Mouse (Mus musculus) c-Kit-positive CD71-negative TER-119-negative erythroid progenitor cells, embryonic 14.5 days (primary cell): ENCODE data around the gene Zfp82.

Experiments
- DNase-seq: peaks from one replicate; pipeline ENCODE4 v3.0.0-alpha.2; 2013; ENCODE audit warnings: low read depth

The Zfp82 gene

DNA sequence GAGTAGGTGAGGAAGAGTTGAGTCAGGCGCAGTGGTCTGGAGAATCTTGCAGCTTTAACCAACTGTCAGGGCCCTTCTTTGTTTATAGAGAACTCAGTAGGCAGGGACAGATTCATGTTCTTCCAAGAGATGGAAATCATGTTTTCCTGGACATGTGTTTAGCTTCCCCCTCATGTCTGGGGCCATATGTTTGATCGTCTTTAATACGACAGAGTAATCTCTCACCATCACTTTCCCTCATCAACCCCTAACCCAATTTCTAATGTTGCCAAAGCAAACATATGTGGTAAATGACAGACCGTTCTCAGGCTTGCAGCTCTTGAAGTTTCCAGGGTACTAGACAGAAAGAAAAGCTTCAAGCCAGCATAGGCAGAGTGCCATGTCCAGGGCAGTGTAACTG is 24.6 kb downstream of the Zfp82 start:
- DNase-seq, result no peak

DNA sequence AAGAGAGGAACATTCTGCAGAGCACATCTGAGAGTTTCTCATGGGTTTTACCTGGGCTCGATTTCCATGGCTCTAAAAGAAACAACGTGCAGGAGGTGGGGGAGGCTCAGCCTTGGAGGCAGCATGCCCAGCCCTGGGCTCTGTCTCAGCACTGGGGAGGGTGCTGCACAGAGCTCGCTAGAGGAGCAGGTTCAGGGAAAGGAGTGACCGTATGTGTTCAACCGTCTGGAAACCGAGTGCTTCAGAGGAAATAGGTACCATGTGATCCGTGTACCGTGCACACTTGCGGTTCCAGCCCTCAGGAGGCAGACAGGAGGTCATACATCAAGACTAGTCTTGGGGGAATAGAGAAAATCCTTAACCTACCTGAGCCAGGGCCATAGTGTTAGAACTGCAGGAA is 28.3 kb downstream of the Zfp82 start:
- DNase-seq, result no peak

GRCm38 (mm10) chr7:30034331-30034730 is 38.4 kb downstream of the Zfp82 start:
- DNase-seq, result no peak

- no peak for DNase-seq
Measured at GRCm38 (mm10) chr7:30031379-30031778, 41.3 kb downstream of the Zfp82 start.

GRCm38 (mm10) chr7:30030677-30031076 is 42.0 kb downstream of the Zfp82 start:
- DNase-seq, result no peak

- no peak for DNase-seq
Measured at GRCm38 (mm10) chr7:30028572-30028971, 44.1 kb downstream of the Zfp82 start.

DNA sequence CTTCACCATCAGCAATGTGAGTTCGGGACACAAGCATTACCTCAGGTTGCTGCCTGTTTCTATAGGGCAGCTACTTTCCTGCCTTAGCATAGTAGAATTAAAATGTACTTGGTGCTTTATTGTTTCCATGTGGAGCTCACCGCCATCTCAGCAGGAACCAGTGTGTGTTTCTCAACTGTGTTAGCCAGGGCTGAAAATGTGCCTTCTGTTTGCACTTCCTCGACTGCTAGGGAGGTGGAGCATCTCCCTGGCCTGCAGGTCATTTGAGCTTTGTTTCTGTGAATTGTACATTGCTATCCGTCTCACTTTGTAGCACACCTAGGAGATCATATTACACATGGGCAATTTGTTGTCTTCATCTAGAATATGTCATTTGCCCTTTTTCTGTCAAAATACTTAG is 45.4 kb downstream of the Zfp82 start:
- no peak for DNase-seq

DNA sequence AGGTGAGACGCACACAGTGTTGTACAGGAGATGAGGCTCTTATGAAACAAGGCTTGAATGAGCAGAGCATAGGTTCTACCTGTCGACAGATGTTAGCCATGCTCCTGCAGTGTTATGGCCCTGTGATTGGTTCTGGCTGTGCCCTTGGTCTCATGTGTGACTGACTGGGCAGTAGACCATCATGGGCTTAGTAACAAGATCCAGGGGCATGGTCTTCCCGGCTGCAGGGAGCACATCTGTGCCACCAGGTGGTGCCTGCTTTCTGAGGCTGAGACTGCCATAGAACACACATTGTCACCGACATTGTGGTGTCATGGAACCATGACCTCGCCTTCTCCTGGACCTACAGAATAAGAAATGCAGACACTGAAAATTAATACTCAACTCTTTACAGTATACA is 47.3 kb downstream of the Zfp82 start:
- no peak for DNase-seq

DNA sequence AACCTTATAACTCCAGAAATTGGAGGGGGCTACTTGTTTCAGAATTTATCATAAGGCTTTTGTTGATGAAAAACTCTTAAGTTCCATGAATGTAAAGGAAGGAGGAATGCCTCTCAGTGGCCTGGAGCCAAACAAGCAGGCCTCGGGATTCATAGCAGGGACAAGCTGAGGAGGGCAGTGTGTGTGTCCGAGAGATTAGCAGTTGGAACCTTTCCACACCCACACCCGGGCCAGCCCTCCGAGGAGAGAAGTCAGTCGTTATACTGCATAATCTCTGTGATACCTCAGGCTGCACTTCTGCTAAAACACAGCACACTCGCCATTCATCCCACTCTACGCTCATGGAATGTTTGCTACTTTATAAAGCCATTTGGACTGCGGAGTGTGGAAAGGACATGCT is 48.9 kb downstream of the Zfp82 start:
- DNase-seq, result no peak

DNA sequence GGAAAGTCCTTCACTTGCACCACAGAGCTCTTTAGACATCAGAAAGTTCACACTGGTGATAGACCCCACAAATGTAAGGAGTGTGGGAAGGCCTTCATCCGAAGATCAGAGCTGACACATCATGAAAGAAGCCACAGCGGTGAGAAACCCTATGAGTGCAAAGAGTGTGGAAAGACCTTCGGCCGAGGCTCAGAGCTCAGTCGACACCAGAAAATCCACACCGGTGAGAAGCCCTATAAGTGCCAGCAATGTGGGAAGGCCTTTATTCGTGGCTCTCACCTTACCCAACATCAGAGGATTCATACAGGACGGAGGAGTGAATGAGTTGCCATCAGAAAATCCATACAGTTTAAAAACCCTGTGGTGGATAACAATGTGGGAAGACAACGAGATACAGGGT is 49.4 kb downstream of the Zfp82 start:
- no peak for DNase-seq

DNA sequence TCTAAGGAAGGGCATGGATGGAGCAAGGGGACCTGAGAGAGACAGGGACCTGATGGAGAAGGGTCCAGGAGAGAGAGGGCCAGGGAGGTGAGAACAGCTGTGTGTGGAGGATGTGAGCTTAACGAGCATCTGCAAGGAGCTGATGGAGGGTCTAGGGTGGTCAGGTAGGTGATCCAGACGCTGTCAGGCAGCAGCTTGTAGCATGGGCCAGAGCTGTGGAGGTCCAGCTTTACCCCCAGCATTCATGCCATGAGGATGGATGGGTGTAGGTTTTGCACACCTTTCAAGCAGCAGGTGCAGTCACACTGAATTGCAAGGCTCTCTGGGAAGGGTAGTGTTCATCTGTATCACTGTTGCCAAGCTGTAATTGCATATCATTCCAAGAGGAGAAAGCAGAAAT is 53.2 kb downstream of the Zfp82 start:
- DNase-seq, result no peak

DNA sequence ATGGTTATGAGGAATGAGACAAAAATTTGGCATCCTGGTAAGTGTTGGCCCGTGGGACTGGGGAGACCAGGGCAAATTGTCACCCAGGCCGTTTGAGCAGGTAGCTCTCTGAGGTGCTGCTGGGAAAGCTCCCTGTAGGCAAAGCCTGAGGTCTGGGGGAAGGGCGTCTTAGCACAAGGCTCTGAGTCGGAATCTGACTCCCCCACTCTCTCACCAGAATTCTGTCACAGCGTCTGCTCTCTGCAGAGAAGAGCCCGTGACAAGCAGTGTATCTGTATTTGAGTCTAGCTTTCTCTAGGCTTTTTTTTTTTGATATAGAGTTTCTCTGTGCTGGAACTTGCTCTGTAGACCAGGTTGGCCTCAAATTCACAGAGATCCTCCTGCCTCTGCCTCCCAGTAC is 55.5 kb downstream of the Zfp82 start:
- no peak for DNase-seq

DNA sequence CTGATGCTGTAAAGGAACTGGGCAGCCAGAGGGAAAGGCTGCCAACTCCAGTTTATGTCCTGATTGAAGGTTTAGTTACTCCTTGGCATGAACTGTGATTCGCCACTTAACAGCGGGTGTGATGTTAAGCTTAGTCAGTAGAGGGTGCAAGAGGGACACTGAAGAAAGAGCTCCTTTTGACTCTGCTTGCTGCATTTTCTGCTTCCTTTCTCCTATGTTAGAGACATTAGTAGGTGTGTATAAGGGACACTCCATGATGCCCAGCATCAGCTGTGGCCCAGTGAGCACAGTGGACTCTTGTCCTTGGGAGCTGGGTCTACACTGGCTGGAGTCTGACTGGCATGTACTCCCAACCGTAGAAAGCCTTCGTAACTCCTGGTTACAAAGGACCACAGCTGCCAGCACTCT is 59.7 kb downstream of the Zfp82 start:
- DNase-seq, result peak; percentile 17

GRCm38 (mm10) chr7:30010551-30011195 is 62.0 kb downstream of the Zfp82 start:
- DNase-seq, result no peak

GRCm38 (mm10) chr7:30009321-30010085 is 63.2 kb downstream of the Zfp82 start:
- DNase-seq, result no peak

DNA sequence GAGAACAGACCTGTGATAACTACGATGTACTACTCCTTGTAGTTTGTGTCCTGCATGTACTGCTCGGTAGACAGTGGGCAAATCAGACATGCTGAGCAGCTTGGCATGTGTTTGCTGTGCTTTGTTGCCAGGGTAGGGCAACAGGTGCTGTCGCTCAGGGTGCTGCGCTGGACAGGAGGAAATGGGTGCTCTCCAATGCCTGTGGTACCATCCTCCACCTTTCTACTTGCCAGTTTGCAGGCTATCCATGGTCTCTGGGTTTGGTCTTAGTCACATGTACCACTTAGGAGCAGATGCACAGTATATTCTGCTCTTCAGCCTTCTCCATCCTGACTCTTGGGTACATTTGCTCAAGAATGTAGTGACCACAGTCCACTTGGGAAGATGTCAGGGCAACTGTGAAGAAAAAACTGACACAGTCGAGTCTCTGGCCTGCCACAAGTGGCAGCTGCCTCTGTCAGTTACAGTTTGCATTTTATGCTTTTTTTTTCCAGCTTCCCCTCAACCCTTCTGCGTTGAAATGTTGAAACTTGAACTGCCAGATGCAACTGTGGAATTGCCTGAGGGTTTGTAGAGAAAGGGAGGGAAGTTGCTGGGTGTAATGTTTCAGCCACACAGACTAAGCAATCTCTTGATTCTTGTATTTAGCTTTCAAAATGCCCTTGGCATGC is 64.5 kb downstream of the Zfp82 start:
- DNase-seq, result no peak

GRCm38 (mm10) chr7:30007601-30008000 is 65.1 kb downstream of the Zfp82 start:
- DNase-seq, result no peak
